Mouse (Mus musculus) embryonic fibroblast, embryonic 13.5 days (primary cell): ENCODE data around the gene Etl4.

Experiments used
- CTCF ChIP-seq: IDR thresholded peaks from 2 replicates; pipeline ENCODE4 v1.5.1; 2011; ENCODE audit warnings: mild to moderate bottlenecking, control low read depth, low read length, moderate library complexity, borderline replicate concordance; ENCODE audit not compliant: insufficient read depth
- POLR2A ChIP-seq: IDR thresholded peaks from 2 replicates; pipeline ENCODE4 v1.6.1; 2011; ENCODE audit warnings: low read depth, mild to moderate bottlenecking, control low read depth, low read length, moderate library complexity

GRCm38 (mm10) chr2:20813986-20814385 lies 904.4 kb downstream of the Etl4 start:
- TF ChIP-seq CTCF: no peak
- TF ChIP-seq POLR2A: no peak
